Comparison of ENCODE assay signal across 16 mouse cellular contexts in the genomic region with DNA sequence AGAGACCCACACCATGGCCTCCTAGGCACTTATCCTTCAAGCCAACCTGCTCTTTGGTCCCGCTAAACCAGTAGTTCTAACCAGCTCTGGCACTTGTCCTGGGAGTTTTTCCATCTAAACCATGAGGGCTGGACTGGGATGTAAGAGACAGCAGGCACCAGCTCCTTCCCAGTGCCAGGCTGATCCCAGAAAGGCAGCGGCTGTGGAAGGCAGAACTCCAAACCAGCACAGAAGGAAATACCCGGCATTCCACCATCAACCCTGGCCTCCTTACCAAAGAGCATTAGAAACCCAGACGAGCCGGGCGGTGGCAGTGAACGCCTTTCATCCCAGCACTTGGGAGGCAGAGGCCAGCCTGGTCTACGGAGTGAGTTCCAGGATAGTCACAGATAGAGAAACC. TPM values are rescaled to one million over a fixed set of nuclear protein-coding genes. Genes with fewer than 3 reads are reported as not detected.
DNase-seq lines count a peak whose midpoint lies in the region; ATAC-seq and TF ChIP-seq lines count a peak whose summit lies in the region.
"Had no signal": no experiment of that assay in that cellular context is flagged by ENCODE, and none has a peak within 500 bp of the region (broad histone marks: within the 10 kb centered on the region; RNA-seq: fewer than 3 reads in every experiment).

No protein-coding gene starts in this region.

- WGBS in lung, embryonic 14.5 days: 50% methylated on average over 8 of the region's 8 CpGs
- 79% methylated on average over 8 of the region's 8 CpGs for WGBS in liver, embryonic 12.5 days (ENCODE audit: insufficient replicate concordance)

- no peaks in the 10 kb centered on the region for H3K9me3 ChIP-seq in lung, embryonic 14.5 days (ENCODE audit: low read depth, low read length)
- no peaks in the 10 kb centered on the region for H3K9me3 ChIP-seq in liver, embryonic 12.5 days (replicated peaks)

- no peak overlapping the region for H3K4me2 ChIP-seq in lung, embryonic 14.5 days
- H3K4me2 ChIP-seq in liver, embryonic 12.5 days: no peak overlapping the region

- intact Hi-C loops in gastrocnemius, adult 2 months (cut with DNase I): no loop called here
- intact Hi-C loops in gastrocnemius, postnatal 14 days (cut with DNase I; ENCODE audit: low total_unique reads): no loop called here

- no peak for TF ChIP-seq CTCF in gastrocnemius, adult 2 months (IDR thresholded peaks at IDR 0.05)
- no peak for TF ChIP-seq CTCF in lung, embryonic 14.5 days (IDR thresholded peaks at IDR 0.05; ENCODE audit: low read depth)
- TF ChIP-seq CTCF in embryonic fibroblast, embryonic 13.5 days (IDR thresholded peaks at IDR 0.05; ENCODE audit: borderline replicate concordance, insufficient read depth, low read length): no peak

- no peak for TF ChIP-seq POLR2A in embryonic fibroblast, embryonic 13.5 days (IDR thresholded peaks at IDR 0.05; ENCODE audit: low read depth, low read length)

- no peak for DNase-seq in gastrocnemius, adult 2 months
- no peak for DNase-seq in gastrocnemius, postnatal 14 days
- DNase-seq in lung, embryonic 14.5 days: no peak
- DNase-seq in lung, postnatal 14 days: no peak
- no peak for DNase-seq in thymus, postnatal 14 days
- DNase-seq in embryo, embryonic 10.5 days (ENCODE audit: low spot score): no peak
- DNase-seq: adrenal gland, postnatal 14 days; B cell, adult 2 months; kidney, adult 18-20 months; spleen, adult 18-20 months; thymus, adult 2 months had no signal

- H3K27me3 ChIP-seq in lung, embryonic 14.5 days (ENCODE audit: insufficient read depth, low read length): no peaks in the 10 kb centered on the region
- no peaks in the 10 kb centered on the region for H3K27me3 ChIP-seq in liver, embryonic 12.5 days (replicated peaks)

- H3K9ac ChIP-seq in lung, embryonic 14.5 days: no peak overlapping the region
- H3K9ac ChIP-seq in liver, embryonic 12.5 days: no peak overlapping the region

- no peak overlapping the region for H3K4me3 ChIP-seq in gastrocnemius, adult 2 months
- H3K4me3 ChIP-seq in lung, embryonic 14.5 days (ENCODE audit: low read depth, low read length): no peak overlapping the region
- H3K4me3 ChIP-seq in embryonic fibroblast, embryonic 13.5 days (ENCODE audit: insufficient read depth, low read length): no peak overlapping the region
- H3K4me3 ChIP-seq in liver, embryonic 12.5 days: no peak overlapping the region

- peaks cover 69% of the 10 kb centered on the region for H3K36me3 ChIP-seq in lung, embryonic 14.5 days (ENCODE audit: insufficient read depth)
- peaks cover 65% of the 10 kb centered on the region for H3K36me3 ChIP-seq in liver, embryonic 12.5 days

- no peak for ATAC-seq in lung, embryonic 14.5 days (ENCODE audit: insufficient read depth)
- ATAC-seq in liver, embryonic 12.5 days: no peak

- peak overlapping the region; percentile 20; the same call in 1 of the 2 replicates for H3K27ac ChIP-seq in gastrocnemius, adult 2 months
- H3K27ac ChIP-seq in lung, embryonic 14.5 days (ENCODE audit: low read depth): peak overlapping the region; percentile 9; the same call in 1 of the 2 replicates
- H3K27ac ChIP-seq in embryonic fibroblast, embryonic 13.5 days (ENCODE audit: insufficient read depth, low read length): peak overlapping the region; percentile 16; the same call in 1 of the 2 replicates
- H3K27ac ChIP-seq in liver, embryonic 12.5 days: peak overlapping the region; percentile 37

- H3K4me1 ChIP-seq in lung, embryonic 14.5 days (ENCODE audit: insufficient read depth): no peaks in the 10 kb centered on the region
- peaks cover 6% of the 10 kb centered on the region; the same call in 1 of the 2 replicates for H3K4me1 ChIP-seq in embryonic fibroblast, embryonic 13.5 days (ENCODE audit: control insufficient read depth, insufficient read depth, low read length)
- peaks cover 12% of the 10 kb centered on the region for H3K4me1 ChIP-seq in liver, embryonic 12.5 days

RNA-seq across cellular contexts. Expression of a gene that starts 9.0 kb away (rescaled TPM):
- total RNA-seq in gastrocnemius, adult 2 months (2021): 1 to 10 TPM; 3.0 to 3.1 TPM
- total RNA-seq in gastrocnemius, postnatal 14 days (2021): 1 to 10 TPM; 2.3 to 3.6 TPM
- 9.8 and 15.5 TPM in 2 replicates for polyA plus RNA-seq in lung, embryonic 14.5 days (2014; fragmentation: Nextera tagmentation; extraction: Ambion mirVana)
- 8.2 and 10.0 TPM in 2 replicates for polyA plus RNA-seq in embryonic fibroblast, embryonic 13.5 days (2011; ENCODE audit: insufficient read length, low read depth, missing spikeins)
- polyA plus RNA-seq in liver, embryonic 12.5 days (2016; fragmentation: Nextera tagmentation; extraction: Ambion mirVana): 3.1 and 4.3 TPM in 2 replicates

RNA-seq across cellular contexts. Expression of a gene that starts 12.1 kb away (rescaled TPM):
- total RNA-seq in gastrocnemius, adult 2 months (2021): 10 to 100 TPM; 70.3 to 88.9 TPM
- total RNA-seq in gastrocnemius, postnatal 14 days (2021): 10 to 100 TPM; 75.2 to 75.5 TPM
- 153 TPM in 2 replicates for polyA plus RNA-seq in lung, embryonic 14.5 days (2014; fragmentation: Nextera tagmentation; extraction: Ambion mirVana)
- 205 and 233 TPM in 2 replicates for polyA plus RNA-seq in embryonic fibroblast, embryonic 13.5 days (2011; ENCODE audit: insufficient read length, low read depth, missing spikeins)
- polyA plus RNA-seq in liver, embryonic 12.5 days (2016; fragmentation: Nextera tagmentation; extraction: Ambion mirVana): 59.9 and 66.1 TPM in 2 replicates

RNA-seq across cellular contexts. Expression of a gene that starts 18.2 kb away (rescaled TPM):
- not detected for total RNA-seq in gastrocnemius, adult 2 months (2021)
- not detected for total RNA-seq in gastrocnemius, postnatal 14 days (2021)
- polyA plus RNA-seq in lung, embryonic 14.5 days (2014; fragmentation: Nextera tagmentation; extraction: Ambion mirVana): 0.26 TPM in 1 of 2 replicates, not detected in the other
- polyA plus RNA-seq in embryonic fibroblast, embryonic 13.5 days (2011; ENCODE audit: insufficient read length, low read depth, missing spikeins): not detected in 2 replicates
- 0.37 and 0.56 TPM in 2 replicates for polyA plus RNA-seq in liver, embryonic 12.5 days (2016; fragmentation: Nextera tagmentation; extraction: Ambion mirVana)
- polyA plus RNA-seq: heart, embryonic 14.5 days had no signal

RNA-seq across cellular contexts. Expression of a gene that starts 32.8 kb away (rescaled TPM):
- total RNA-seq in gastrocnemius, adult 2 months (2021): under 1 TPM; 0.46 to 0.47 TPM
- under 1 TPM; 0.45 to 0.47 TPM for total RNA-seq in gastrocnemius, postnatal 14 days (2021)
- polyA plus RNA-seq in lung, embryonic 14.5 days (2014; fragmentation: Nextera tagmentation; extraction: Ambion mirVana): 0.91 and 1.1 TPM in 2 replicates
- not detected in 2 replicates for polyA plus RNA-seq in embryonic fibroblast, embryonic 13.5 days (2011; ENCODE audit: insufficient read length, low read depth, missing spikeins)
- 0.30 and 0.35 TPM in 2 replicates for polyA plus RNA-seq in liver, embryonic 12.5 days (2016; fragmentation: Nextera tagmentation; extraction: Ambion mirVana)
- total RNA-seq: layer of hippocampus, postnatal 10 days had no signal
- polyA plus RNA-seq: embryonic facial prominence, embryonic 11.5 days had no signal

RNA-seq across cellular contexts. Expression of a gene that starts 42.6 kb away (rescaled TPM):
- under 1 TPM; 0.38 to 0.61 TPM for total RNA-seq in gastrocnemius, adult 2 months (2021)
- total RNA-seq in gastrocnemius, postnatal 14 days (2021): 1 to 10 TPM; 1.0 to 1.4 TPM
- polyA plus RNA-seq in lung, embryonic 14.5 days (2014; fragmentation: Nextera tagmentation; extraction: Ambion mirVana): 1.1 TPM in 2 replicates
- 2.2 and 2.4 TPM in 2 replicates for polyA plus RNA-seq in embryonic fibroblast, embryonic 13.5 days (2011; ENCODE audit: insufficient read length, low read depth, missing spikeins)
- polyA plus RNA-seq in liver, embryonic 12.5 days (2016; fragmentation: Nextera tagmentation; extraction: Ambion mirVana): 0.21 and 0.45 TPM in 2 replicates
